Mouse (Mus musculus): Measurements from ENCODE around the gene Luc7l2.

- TF ChIP-seq POLR2AphosphoS2 (IDR thresholded peaks at IDR 0.05; ENCODE audit: low read depth, low read length): no peak
- TF ChIP-seq CTCF (conservative IDR thresholded peaks at IDR 0.05 in 1 of 2, IDR thresholded peaks at IDR 0.05 in 1 of 2; ENCODE audit: low read depth in 2 of 2, low read length in 2 of 2): no peak
- TF ChIP-seq HCFC1 (IDR thresholded peaks at IDR 0.05; ENCODE audit: low read depth, low read length): no peak
- TF ChIP-seq MAX (IDR thresholded peaks at IDR 0.05; ENCODE audit: low read length): no peak
- TF ChIP-seq ZC3H11A (IDR thresholded peaks at IDR 0.05; ENCODE audit: low read depth, low read length): no peak
- TF ChIP-seq E2F4 (IDR thresholded peaks at IDR 0.05; ENCODE audit: insufficient replicate concordance, low read depth, low read length): no peak
- TF ChIP-seq TBP (conservative IDR thresholded peaks at IDR 0.05; ENCODE audit: low read depth, low read length): no peak
These were observed 76.4 kb downstream of the Luc7l2 start for GRCm38 (mm10) chr6:38627486-38627885.

Measured in CH12.LX (cell line).